Mouse (Mus musculus) liver, adult 2 months (tissue): ENCODE measurements around the gene Ldlr. TPM values are rescaled to one million over a fixed set of nuclear protein-coding genes. Genes with fewer than 3 reads are reported as not detected.
"Not testable (repeated sequence)": the region's sequence is repeated elsewhere in the genome, so short reads cannot be mapped to it uniquely, and the experiment has no call there.

Source experiments
- DNase-seq: peaks from one replicate; pipeline ENCODE4 v3.0.0-alpha.2; 2011; ENCODE audit warnings: low read depth, low spot score; ENCODE audit errors: extremely low read depth
- H3K27ac ChIP-seq: fragments of 200-500 bp; replicated peaks from 2 replicates; pipeline ENCODE4 v1.5.1; 2012; ENCODE audit warnings: low read depth, mild to moderate bottlenecking, control low read depth, inconsistent platforms, low read length; ENCODE audit not compliant: insufficient read depth
- H3K27me3 ChIP-seq: fragments of 200-500 bp; 2 replicates; pipeline ENCODE4 v1.6.1; 2012; ENCODE audit warnings: mild to moderate bottlenecking, moderate library complexity, low read length, inconsistent platforms; ENCODE audit not compliant: control insufficient read depth, insufficient read depth
- H3K36me3 ChIP-seq: fragments of 200-500 bp; 2 replicates; pipeline ENCODE4 v1.6.1; 2012; ENCODE audit warnings: low read length, inconsistent platforms; ENCODE audit not compliant: control insufficient read depth, insufficient read depth
- H3K4me1 ChIP-seq: fragments of 200-500 bp; 2 replicates; pipeline ENCODE4 v1.6.1; 2011; ENCODE audit warnings: low read length; ENCODE audit not compliant: control insufficient read depth, insufficient read depth
- H3K4me3 ChIP-seq: fragments of 200-500 bp; 2 replicates; pipeline ENCODE4 v1.5.1; 2011; ENCODE audit warnings: low read depth, mild to moderate bottlenecking, control low read depth, low read length, moderate library complexity; ENCODE audit not compliant: insufficient read depth
- H3K79me2 ChIP-seq: fragments of 200-500 bp; 2 replicates; pipeline ENCODE4 v1.6.1; 2012; ENCODE audit warnings: inconsistent platforms, mild to moderate bottlenecking, low read length, moderate library complexity; ENCODE audit not compliant: control insufficient read depth, insufficient read depth
- H3K9ac ChIP-seq: fragments of 200-500 bp; 2 replicates; pipeline ENCODE4 v1.6.1; 2012; ENCODE audit warnings: low read depth, mild to moderate bottlenecking, control low read depth, inconsistent platforms, low read length
- CTCF ChIP-seq: fragments of 200-500 bp; IDR thresholded peaks from 2 replicates; pipeline ENCODE4 v1.5.1; 2011; ENCODE audit warnings: low read depth, low read length, control low read depth
- POLR2A ChIP-seq: fragments of 200-500 bp; IDR thresholded peaks from 2 replicates; pipeline ENCODE4 v1.6.1; 2011; ENCODE audit warnings: low read length, control low read depth; ENCODE audit not compliant: insufficient read depth; ENCODE audit errors: extremely low read depth
- WGBS: fragments of 180-500 bp; shearing (Covaris S2); methylation state at CpG from one replicate; pipeline ENCODE4 v1.1.7; 2018; 5-methylcytosine and 5-hydroxymethylcytosine counted together
- polyA plus RNA-seq: library from polyadenylated mRNA; depleted of rRNA; stranded (reverse); fragments of >200 nt; gene quantifications from 2 replicates; pipeline ENCODE4 v1.2.3, GENCODE M21; 2012
- total RNA-seq: library from RNA; depleted of rRNA; stranded (reverse); fragments of >200 nt; gene quantifications from 2 replicates; pipeline ENCODE4 v1.2.3, GENCODE M21; 2014

Ldlr gene
- total and polyA plus RNA-seq, 2 experiments, result 61.4 to 105 TPM

GRCm38 (mm10) chr9:21690031-21690430 lies 33.3 kb upstream of the Ldlr start:
- peaks cover 16% of the 10 kb centered on the region for H3K4me1 ChIP-seq
- TF ChIP-seq CTCF (no peak), POLR2A (no peak)
- peak overlapping the region; percentile 57 for H3K27ac ChIP-seq
- H3K36me3 ChIP-seq, result peaks cover 16% of the 10 kb centered on the region
- no peak overlapping the region for H3K9ac ChIP-seq
- H3K79me2 ChIP-seq, result no peaks in the 10 kb centered on the region; the same call in 1 of the 2 replicates
- 16% methylated on average over 3 of the region's 3 CpGs for WGBS
- H3K4me3 ChIP-seq, result no peak overlapping the region
- no peaks in the 10 kb centered on the region for H3K27me3 ChIP-seq
- DNase-seq, result peak; percentile 100

- Histone ChIP-seq H3K27me3 (no peaks in the 10 kb centered on the region), H3K27ac (no peak overlapping the region), H3K36me3 (peaks cover 4% of the 10 kb centered on the region), H3K4me3 (no peak overlapping the region), H3K4me1 (peaks cover 16% of the 10 kb centered on the region), H3K9ac (no peak overlapping the region), H3K79me2 (no peaks in the 10 kb centered on the region; the same call in 1 of the 2 replicates)
- DNase-seq, result peak; percentile 37
- TF ChIP-seq CTCF, result peak; percentile 78
- TF ChIP-seq POLR2A, result no peak
- WGBS, result 62% methylated on average over 2 of the region's 2 CpGs
Observed at GRCm38 (mm10) chr9:21691862-21692261, 31.4 kb upstream of the Ldlr start.

GRCm38 (mm10) chr9:21692491-21692890 lies 30.8 kb upstream of the Ldlr start:
- Histone ChIP-seq H3K27ac (no peak overlapping the region), H3K36me3 (no peaks in the 10 kb centered on the region; the same call in 1 of the 2 replicates), H3K9ac (no peak overlapping the region), H3K4me1 (peaks cover 16% of the 10 kb centered on the region), H3K27me3 (no peaks in the 10 kb centered on the region), H3K4me3 (no peak overlapping the region), H3K79me2 (no peaks in the 10 kb centered on the region; the same call in 1 of the 2 replicates)
- TF ChIP-seq POLR2A (no peak), CTCF (no peak)
- DNase-seq, result no peak
- 88% methylated on average over 4 of the region's 4 CpGs for WGBS

DNA sequence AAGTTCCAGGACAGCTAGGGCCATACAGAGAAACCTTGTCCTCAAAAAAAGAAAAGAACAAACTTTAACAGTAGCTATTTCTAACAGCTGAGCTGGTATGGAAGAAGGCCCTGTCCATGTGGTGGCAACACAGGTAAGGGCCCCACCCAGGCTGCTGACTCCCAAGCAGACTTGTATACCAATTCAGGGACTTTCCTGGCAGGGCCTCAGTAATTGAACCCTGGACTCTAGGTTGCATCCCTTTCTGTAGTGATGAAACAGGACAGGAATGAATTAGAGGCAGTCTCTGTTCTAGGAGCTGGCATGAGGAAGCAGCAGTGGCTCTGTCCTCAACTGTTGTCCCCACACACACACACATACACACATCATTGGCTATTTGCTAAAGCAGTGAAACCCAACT lies 29.2 kb upstream of the Ldlr start:
- H3K27ac ChIP-seq, result no peak overlapping the region
- no peaks in the 10 kb centered on the region; the same call in 1 of the 2 replicates for H3K36me3 ChIP-seq
- no peak overlapping the region for H3K4me3 ChIP-seq
- peaks cover 5% of the 10 kb centered on the region; the same call in 1 of the 2 replicates for H3K4me1 ChIP-seq
- H3K9ac ChIP-seq, result no peak overlapping the region
- H3K27me3 ChIP-seq, result no peaks in the 10 kb centered on the region
- TF ChIP-seq CTCF (no peak), POLR2A (no peak)
- peaks cover 3% of the 10 kb centered on the region; the same call in 1 of the 2 replicates for H3K79me2 ChIP-seq
- peak; percentile 74 for DNase-seq

DNA sequence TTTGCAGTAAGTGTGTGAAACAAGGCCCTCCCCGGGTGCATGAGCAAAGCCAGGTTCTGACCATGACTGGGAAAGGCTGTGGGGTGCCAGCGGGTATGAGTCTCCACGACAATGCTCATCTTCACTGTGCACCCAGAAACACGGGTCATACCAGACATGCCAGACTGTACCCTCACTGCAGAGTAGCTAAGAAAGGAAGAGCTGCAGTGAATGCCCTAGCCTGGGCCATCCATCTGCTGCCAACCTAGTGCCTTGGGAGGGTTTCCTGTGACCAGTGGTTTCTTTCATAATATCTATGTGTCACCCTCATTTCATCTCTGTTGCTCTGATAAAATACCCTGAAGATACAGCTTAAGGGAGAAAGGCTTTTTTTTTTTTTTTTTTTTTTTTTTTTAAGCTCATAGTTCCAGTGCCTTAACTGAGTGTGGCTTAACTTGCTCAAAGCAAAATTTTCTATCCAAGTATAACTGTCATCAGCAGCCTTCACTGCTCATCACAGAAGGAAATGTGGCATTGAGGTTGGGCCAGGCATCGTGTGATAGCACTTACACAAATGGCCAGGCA lies 28.0 kb upstream of the Ldlr start:
- Histone ChIP-seq H3K27me3 (no peaks in the 10 kb centered on the region), H3K4me3 (no peak overlapping the region), H3K4me1 (peaks cover 1% of the 10 kb centered on the region; the same call in 1 of the 2 replicates), H3K27ac (no peak overlapping the region), H3K9ac (no peak overlapping the region), H3K79me2 (peaks cover 3% of the 10 kb centered on the region; the same call in 1 of the 2 replicates), H3K36me3 (no peaks in the 10 kb centered on the region; the same call in 1 of the 2 replicates)
- no peak for TF ChIP-seq POLR2A
- TF ChIP-seq CTCF, result no peak
- no peak for DNase-seq
- 95% methylated on average over 5 of the region's 5 CpGs for WGBS

DNA sequence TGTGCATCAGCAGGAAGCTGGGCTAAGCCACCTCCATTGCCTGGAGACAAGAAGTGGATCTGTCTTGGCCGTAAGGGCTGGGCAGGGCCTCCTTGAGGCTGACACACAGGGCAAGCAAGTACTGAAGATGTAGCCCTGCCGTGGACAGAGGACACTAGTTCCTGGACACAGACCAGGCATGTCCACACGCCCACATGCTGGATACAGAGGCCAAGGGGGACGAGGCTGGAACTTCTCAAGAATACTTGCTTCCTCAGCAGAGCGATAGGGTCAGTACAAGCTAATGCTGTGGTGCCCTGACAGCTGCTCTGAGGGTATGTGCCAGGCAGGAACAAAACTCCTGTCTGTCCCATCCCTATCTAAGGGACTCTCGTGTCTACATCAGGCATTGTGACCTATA lies 26.2 kb upstream of the Ldlr start:
- TF ChIP-seq CTCF (no peak), POLR2A (no peak)
- no peak for DNase-seq
- no peak overlapping the region for H3K27ac ChIP-seq
- 66% methylated on average over 6 of the region's 6 CpGs for WGBS
- H3K9ac ChIP-seq, result no peak overlapping the region
- H3K36me3 ChIP-seq, result peaks cover 5% of the 10 kb centered on the region; the same call in 1 of the 2 replicates
- no peaks in the 10 kb centered on the region for H3K27me3 ChIP-seq
- no peak overlapping the region for H3K4me3 ChIP-seq
- H3K79me2 ChIP-seq, result peaks cover 3% of the 10 kb centered on the region; the same call in 1 of the 2 replicates
- no peaks in the 10 kb centered on the region for H3K4me1 ChIP-seq

DNA sequence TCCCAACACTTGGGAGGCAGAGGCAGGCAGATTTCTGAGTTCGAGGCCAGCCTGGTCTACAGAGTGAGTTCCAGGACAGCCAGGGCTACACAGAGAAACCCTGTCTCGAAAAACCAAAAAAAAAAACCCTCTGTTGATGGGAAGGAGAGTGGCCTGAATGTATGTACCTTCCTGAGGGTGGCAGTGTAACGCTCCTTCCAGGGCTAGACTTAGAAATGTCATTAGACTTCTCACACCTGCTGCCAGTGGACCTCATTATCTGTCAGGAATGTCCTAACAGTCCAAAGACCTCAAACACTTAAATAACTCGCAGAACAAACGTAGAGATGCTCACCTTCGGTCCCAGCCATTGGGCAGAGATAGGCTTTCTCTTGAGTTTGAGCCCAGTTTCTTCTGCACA lies 24.0 kb upstream of the Ldlr start:
- not testable (repeated sequence) for H3K36me3 ChIP-seq, H3K27me3 ChIP-seq, H3K4me1 ChIP-seq, H3K4me3 ChIP-seq, H3K79me2 ChIP-seq, H3K9ac ChIP-seq, H3K27ac ChIP-seq
- 62% methylated on average over 6 of the region's 6 CpGs for whole genome bisulfite sequencing
- peak; percentile 52 for DNase-seq
